Mouse (Mus musculus) embryonic facial prominence, embryonic 11.5 days (tissue): ENCODE results near the gene Ppp1r9a. TPM values are rescaled to one million over a fixed set of nuclear protein-coding genes. Genes with fewer than 3 reads are reported as not detected.
A peak's percentile ranks its signal among the peaks of the same experiment; 100 is the strongest.

Experiments
- ATAC-seq: fragments of 200-750 bp; cut with Nextera tagmentation; replicated peaks from 2 replicates; pipeline ENCODE4 v1.8.0; 2017; ENCODE audit warnings: low read depth; ENCODE audit not compliant: insufficient number of reproducible peaks, low FRiP score, low TSS enrichment
- DNase-seq: peaks from one replicate; pipeline ENCODE4 v3.0.0-alpha.2; 2015; ENCODE audit warnings: low spot score
- H3K27ac ChIP-seq: fragments of 300-500 bp; sonication (generic); replicated peaks from 2 replicates; pipeline ENCODE4 v1.5.1; 2014; ENCODE audit warnings: mild to moderate bottlenecking, low read depth, low read length, control low read depth
- H3K27me3 ChIP-seq: fragments of 300-500 bp; sonication (generic); 2 replicates; pipeline ENCODE4 v1.6.1; 2014; ENCODE audit warnings: mild to moderate bottlenecking, low read length, moderate library complexity, mixed read lengths; ENCODE audit not compliant: control insufficient read depth, insufficient read depth
- H3K36me3 ChIP-seq: fragments of 300-500 bp; sonication (generic); replicated peaks from 2 replicates; pipeline ENCODE4 v1.6.1; 2014; ENCODE audit warnings: low read depth, mild to moderate bottlenecking, low read length, moderate library complexity, mixed read lengths; ENCODE audit not compliant: control insufficient read depth, insufficient read depth
- H3K4me1 ChIP-seq: fragments of 300-500 bp; sonication (generic); 2 replicates; pipeline ENCODE4 v1.6.1; 2014; ENCODE audit warnings: low read length, mixed read lengths; ENCODE audit not compliant: control insufficient read depth, insufficient read depth
- H3K4me2 ChIP-seq: fragments of 300-500 bp; sonication (generic); 2 replicates; pipeline ENCODE4 v1.6.1; 2014; ENCODE audit warnings: low read depth, mild to moderate bottlenecking, control low read depth, low read length, moderate library complexity
- H3K4me3 ChIP-seq: fragments of 300-500 bp; sonication (generic); 2 replicates; pipeline ENCODE4 v1.5.1; 2014; ENCODE audit warnings: low read depth, low read length, control low read depth
- H3K9ac ChIP-seq: fragments of 300-500 bp; sonication (generic); replicated peaks from 2 replicates; pipeline ENCODE4 v1.6.1; 2014; ENCODE audit warnings: mild to moderate bottlenecking, control low read depth, low read length
- H3K9me3 ChIP-seq: fragments of 300-500 bp; sonication (generic); replicated peaks from 2 replicates; pipeline ENCODE4 v1.6.1; 2016; ENCODE audit warnings: mild to moderate bottlenecking, low read length, inconsistent platforms, mixed read lengths; ENCODE audit not compliant: control insufficient read depth
- WGBS: fragments of 180-500 bp; shearing (Covaris S2); extraction: QIAGEN DNeasy Blood & Tissue Kit; methylation state at CpG from one replicate; pipeline ENCODE4 v1.1.7; 2014; 5-methylcytosine and 5-hydroxymethylcytosine counted together
- polyA plus RNA-seq: library from polyadenylated mRNA; unstranded; fragments of >200 nt; fragmentation: Nextera tagmentation; extraction: Ambion mirVana; gene quantifications from 2 replicates; pipeline ENCODE4 v1.2.1, GENCODE M21; 2014

The Ppp1r9a gene
- polyA plus RNA-seq, 1 experiment from 2014 or later: 14.4 TPM

DNA sequence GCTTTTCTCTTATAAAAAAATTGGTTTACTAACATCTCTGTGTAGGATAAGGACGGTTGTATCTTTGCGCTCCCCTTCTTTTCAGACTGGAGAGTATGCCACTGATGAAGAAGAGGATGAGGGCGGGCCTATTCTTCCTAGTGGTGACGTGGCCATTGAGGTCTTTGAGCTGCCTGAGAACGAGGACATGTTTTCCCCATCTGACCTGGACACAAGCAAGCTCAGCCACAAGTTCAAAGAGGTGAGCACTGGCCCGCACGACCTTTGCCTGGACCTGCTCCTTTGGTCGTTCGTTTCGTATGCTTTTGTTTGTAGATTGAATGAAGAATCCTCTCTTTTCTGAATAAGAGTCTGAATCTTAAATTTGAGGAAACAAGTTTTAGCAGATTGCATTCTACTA, 197.6 kb downstream of the Ppp1r9a start:
- Histone ChIP-seq H3K27ac (no peak overlapping the region), H3K9me3 (no peaks in the 10 kb centered on the region), H3K4me2 (no peak overlapping the region), H3K36me3 (no peaks in the 10 kb centered on the region), H3K4me3 (no peak overlapping the region), H3K27me3 (no peaks in the 10 kb centered on the region), H3K4me1 (no peaks in the 10 kb centered on the region), H3K9ac (no peak overlapping the region)
- DNase-seq (no peak), ATAC-seq (no peak)
- WGBS: 73% methylated on average over 10 of the region's 10 CpGs

DNA sequence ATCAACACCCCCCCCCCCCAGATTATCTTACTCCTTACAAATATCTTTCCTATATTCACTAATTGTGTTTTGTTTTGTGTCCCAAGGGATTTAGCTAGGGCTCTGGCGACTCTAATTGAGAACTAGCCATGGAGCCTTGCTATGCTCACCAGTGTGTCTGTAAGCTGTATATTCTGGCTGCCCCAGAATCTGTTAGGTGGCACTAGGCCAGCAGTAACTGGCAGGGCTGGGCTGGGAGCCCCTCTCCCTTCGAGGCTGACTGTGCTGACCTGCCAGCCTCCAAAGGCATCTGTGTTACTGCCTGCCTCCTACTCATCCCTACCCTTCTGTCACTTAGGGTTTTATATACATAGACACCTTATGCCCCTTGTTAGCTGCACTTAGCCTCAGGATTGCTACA, 200.0 kb downstream of the Ppp1r9a start:
- WGBS: 33% methylated on average over 2 of the region's 2 CpGs
- DNase-seq: no peak
- H3K27ac ChIP-seq: no peak overlapping the region
- H3K4me3 ChIP-seq: no peak overlapping the region
- H3K27me3 ChIP-seq: no peaks in the 10 kb centered on the region
- H3K36me3 ChIP-seq: no peaks in the 10 kb centered on the region
- H3K4me1 ChIP-seq: no peaks in the 10 kb centered on the region
- H3K9ac ChIP-seq: no peak overlapping the region
- H3K4me2 ChIP-seq: no peak overlapping the region
- ATAC-seq: no peak
- H3K9me3 ChIP-seq: no peaks in the 10 kb centered on the region

- Histone ChIP-seq H3K9ac (no peak overlapping the region), H3K9me3 (no peaks in the 10 kb centered on the region), H3K4me1 (no peaks in the 10 kb centered on the region), H3K4me3 (no peak overlapping the region), H3K36me3 (no peaks in the 10 kb centered on the region), H3K27ac (no peak overlapping the region), H3K4me2 (no peak overlapping the region), H3K27me3 (no peaks in the 10 kb centered on the region)
- DNase-seq: no peak
- ATAC-seq: no peak
- WGBS: 19% methylated on average over 6 of the region's 6 CpGs
Measured at GRCm38 (mm10) chr6:5103769-5104168, 201.1 kb downstream of the Ppp1r9a start.

GRCm38 (mm10) chr6:5104238-5104637, 201.5 kb downstream of the Ppp1r9a start:
- Histone ChIP-seq H3K36me3 (no peaks in the 10 kb centered on the region), H3K9me3 (no peaks in the 10 kb centered on the region), H3K27me3 (no peaks in the 10 kb centered on the region), H3K4me3 (no peak overlapping the region), H3K4me1 (no peaks in the 10 kb centered on the region), H3K9ac (no peak overlapping the region), H3K27ac (no peak overlapping the region), H3K4me2 (no peak overlapping the region)
- no peak for DNase-seq
- no peak for ATAC-seq
- 84% methylated on average over 7 of the region's 7 CpGs for WGBS

DNA sequence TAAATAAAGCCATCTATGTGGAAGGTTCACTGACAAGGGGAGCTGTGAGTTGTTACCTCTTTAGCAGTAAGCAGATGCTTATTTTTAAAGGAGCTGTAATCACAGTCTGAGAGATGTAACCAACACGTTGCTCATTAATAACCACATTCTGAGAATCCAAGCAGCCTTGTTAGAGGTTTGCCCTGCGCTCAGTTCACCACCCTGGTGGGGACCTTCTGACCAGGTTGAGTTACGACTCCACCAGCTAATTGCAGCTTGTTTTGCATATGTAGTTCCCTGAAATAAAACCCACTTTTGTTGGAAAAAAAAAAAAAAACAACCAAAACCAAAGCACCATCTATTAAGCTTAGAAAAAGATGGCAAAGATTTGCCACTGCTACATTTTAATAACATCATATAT, 205.8 kb downstream of the Ppp1r9a start:
- H3K4me2 ChIP-seq: no peak overlapping the region
- no peak overlapping the region for H3K4me3 ChIP-seq
- H3K27me3 ChIP-seq: no peaks in the 10 kb centered on the region
- no peaks in the 10 kb centered on the region for H3K9me3 ChIP-seq
- 41% methylated on average over 3 of the region's 3 CpGs for WGBS
- H3K4me1 ChIP-seq: no peaks in the 10 kb centered on the region
- H3K9ac ChIP-seq: no peak overlapping the region
- H3K36me3 ChIP-seq: no peaks in the 10 kb centered on the region
- H3K27ac ChIP-seq: no peak overlapping the region
- ATAC-seq (no peak), DNase-seq (no peak)

- Histone ChIP-seq H3K4me2 (peak overlapping the region; percentile 36), H3K4me1 (no peaks in the 10 kb centered on the region), H3K27me3 (no peaks in the 10 kb centered on the region), H3K36me3 (no peaks in the 10 kb centered on the region), H3K9ac (peak overlapping the region; percentile 23; the same call in 1 of the 2 replicates), H3K9me3 (no peaks in the 10 kb centered on the region), H3K4me3 (peak overlapping the region; percentile 22), H3K27ac (0 out of 2 replicates have a peak overlapping the region, but pooled peaks have one; percentile 13)
- peak; percentile 90 for ATAC-seq
- DNase-seq: peak; percentile 94
- WGBS: 5% methylated on average over 18 of the region's 18 CpGs
Measured at GRCm38 (mm10) chr6:5109925-5110714, 207.4 kb downstream of the Ppp1r9a start.

- no peaks in the 10 kb centered on the region for H3K9me3 ChIP-seq
- no peak overlapping the region for H3K4me3 ChIP-seq
- ATAC-seq: no peak
- H3K27ac ChIP-seq: no peak overlapping the region
- H3K36me3 ChIP-seq: no peaks in the 10 kb centered on the region
- no peak for DNase-seq
- no peak overlapping the region for H3K9ac ChIP-seq
- no peak overlapping the region for H3K4me2 ChIP-seq
- H3K4me1 ChIP-seq: no peaks in the 10 kb centered on the region
- no peaks in the 10 kb centered on the region for H3K27me3 ChIP-seq
- WGBS: 18% methylated on average over 3 of the region's 3 CpGs
Measured at GRCm38 (mm10) chr6:5110715-5111048, 208.0 kb downstream of the Ppp1r9a start.

DNA sequence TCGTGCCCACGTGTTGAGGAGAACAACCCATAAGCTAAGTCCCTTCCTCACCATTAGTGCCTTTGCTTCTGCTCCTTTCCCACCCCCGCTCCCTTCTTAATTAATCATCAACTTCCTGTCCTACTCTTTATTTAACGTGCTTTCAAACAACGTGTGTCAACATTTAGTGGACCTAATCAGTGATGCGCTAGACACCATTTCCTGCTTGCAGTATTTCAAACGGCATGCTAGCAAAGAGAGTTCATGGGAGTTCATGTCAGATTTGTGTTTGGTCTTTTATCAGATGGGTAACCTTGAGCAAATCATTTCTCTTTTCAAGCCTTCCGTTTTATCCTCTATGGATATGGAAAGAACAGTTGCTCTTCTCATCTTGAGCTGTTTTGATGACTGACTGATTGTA, 210.4 kb downstream of the Ppp1r9a start:
- H3K9me3 ChIP-seq: no peaks in the 10 kb centered on the region
- no peak overlapping the region for H3K4me3 ChIP-seq
- 49% methylated on average over 8 of the region's 8 CpGs for WGBS
- DNase-seq (no peak), ATAC-seq (no peak)
- H3K36me3 ChIP-seq: no peaks in the 10 kb centered on the region
- H3K4me1 ChIP-seq: no peaks in the 10 kb centered on the region
- no peak overlapping the region for H3K4me2 ChIP-seq
- H3K9ac ChIP-seq: no peak overlapping the region
- no peak overlapping the region for H3K27ac ChIP-seq
- H3K27me3 ChIP-seq: no peaks in the 10 kb centered on the region
